Mouse (Mus musculus) olfactory bulb, adult 2 months (tissue): ENCODE results near the gene Atp10a. TPM values are rescaled to one million over a fixed set of nuclear protein-coding genes. Genes with fewer than 3 reads are reported as not detected.

Experiments used
- H3K27ac ChIP-seq: fragments of 200-500 bp; 2 replicates; pipeline ENCODE4 v1.5.1; 2012; ENCODE audit warnings: low read depth, low read length; ENCODE audit not compliant: insufficient read depth
- H3K4me1 ChIP-seq: fragments of 200-500 bp; 2 replicates; pipeline ENCODE4 v1.6.1; 2012; ENCODE audit warnings: low read length; ENCODE audit not compliant: control insufficient read depth, insufficient read depth
- H3K4me3 ChIP-seq: fragments of 200-500 bp; 2 replicates; pipeline ENCODE4 v1.5.1; 2012; ENCODE audit warnings: mild to moderate bottlenecking, low read depth, low read length, moderate library complexity; ENCODE audit not compliant: insufficient read depth
- CTCF ChIP-seq: fragments of 200-500 bp; IDR thresholded peaks from 2 replicates; pipeline ENCODE4 v1.5.1; 2012; ENCODE audit warnings: low read depth, mild to moderate bottlenecking, low read length, moderate library complexity; ENCODE audit not compliant: insufficient read depth
- POLR2A ChIP-seq: fragments of 200-500 bp; IDR thresholded peaks from 2 replicates; pipeline ENCODE4 v1.6.1; 2012; ENCODE audit warnings: mild to moderate bottlenecking, low read depth, low read length, moderate library complexity; ENCODE audit not compliant: insufficient read depth
- WGBS: fragments of 180-500 bp; shearing (Covaris S2); methylation state at CpG from one replicate; pipeline ENCODE4 v1.1.7; 2018; 5-methylcytosine and 5-hydroxymethylcytosine counted together
- polyA plus RNA-seq: library from polyadenylated mRNA; stranded (reverse); fragments of >200 nt; gene quantifications from 2 replicates; pipeline ENCODE4 v1.2.4, GENCODE M21; 2012; ENCODE audit warnings: low replicate concordance; ENCODE audit not compliant: missing spikeins, insufficient read depth, insufficient read length

Atp10a gene
- not detected in 2 replicates for polyA plus RNA-seq

GRCm38 (mm10) chr7:58655866-58656265 lies at the start of gene Atp10a:
TSS of gene Atp10a (plus strand) at chr7:58656166.
- WGBS: 95% methylated on average over 6 of the region's 6 CpGs
- H3K4me3 ChIP-seq: no peak within 1 kb of the TSS
- no peak within 1 kb of the TSS for H3K27ac ChIP-seq
- peaks cover 3% of the 10 kb centered on the region; the same call in 1 of the 2 replicates for H3K4me1 ChIP-seq
- TF ChIP-seq CTCF (no peak), POLR2A (no peak)

- H3K4me3 ChIP-seq: no peak overlapping the region
- TF ChIP-seq CTCF (no peak), POLR2A (no peak)
- WGBS: 89% methylated on average over 1 of the region's 1 CpGs
- no peaks in the 10 kb centered on the region for H3K4me1 ChIP-seq
- no peak overlapping the region for H3K27ac ChIP-seq
These were observed 37.9 kb upstream of the Atp10a start for GRCm38 (mm10) chr7:58618048-58618447.

- Histone ChIP-seq H3K4me3 (no peak overlapping the region), H3K4me1 (no peaks in the 10 kb centered on the region), H3K27ac (no peak overlapping the region)
- 56% methylated on average over 9 of the region's 9 CpGs for WGBS
- no peak for TF ChIP-seq CTCF
These were observed 29.4 kb upstream of the Atp10a start for GRCm38 (mm10) chr7:58626305-58627155.

- no peak for TF ChIP-seq POLR2A
- no peak for TF ChIP-seq CTCF
- H3K27ac ChIP-seq: no peak overlapping the region
- no peaks in the 10 kb centered on the region for H3K4me1 ChIP-seq
- 63% methylated on average over 1 of the region's 1 CpGs for WGBS
- no peak overlapping the region for H3K4me3 ChIP-seq
These were observed 28.6 kb upstream of the Atp10a start for GRCm38 (mm10) chr7:58627381-58627780.

GRCm38 (mm10) chr7:58629233-58629632 lies 26.7 kb upstream of the Atp10a start:
- 92% methylated on average over 2 of the region's 2 CpGs for WGBS
- TF ChIP-seq CTCF: no peak
- no peak for TF ChIP-seq POLR2A
- Histone ChIP-seq H3K27ac (no peak overlapping the region), H3K4me3 (no peak overlapping the region), H3K4me1 (no peaks in the 10 kb centered on the region)

GRCm38 (mm10) chr7:58633683-58634082 lies 22.3 kb upstream of the Atp10a start:
- Histone ChIP-seq H3K4me1 (no peaks in the 10 kb centered on the region), H3K4me3 (no peak overlapping the region), H3K27ac (no peak overlapping the region)
- 90% methylated on average over 1 of the region's 1 CpGs for WGBS
- TF ChIP-seq CTCF: no peak
- TF ChIP-seq POLR2A: no peak

- H3K4me3 ChIP-seq: no peak overlapping the region
- WGBS: 77% methylated on average over 2 of the region's 2 CpGs
- H3K4me1 ChIP-seq: no peaks in the 10 kb centered on the region
- TF ChIP-seq POLR2A: no peak
- TF ChIP-seq CTCF: no peak
- no peak overlapping the region for H3K27ac ChIP-seq
These were observed 16.3 kb upstream of the Atp10a start for GRCm38 (mm10) chr7:58639676-58640075.

- Histone ChIP-seq H3K4me3 (no peak overlapping the region), H3K27ac (no peak overlapping the region), H3K4me1 (no peaks in the 10 kb centered on the region)
- WGBS: 85% methylated on average over 4 of the region's 4 CpGs
- TF ChIP-seq POLR2A: no peak
- TF ChIP-seq CTCF: no peak
These were observed 15.5 kb upstream of the Atp10a start for GRCm38 (mm10) chr7:58640456-58640855.

- 93% methylated on average over 3 of the region's 3 CpGs for WGBS
- Histone ChIP-seq H3K4me1 (no peaks in the 10 kb centered on the region), H3K27ac (no peak overlapping the region), H3K4me3 (no peak overlapping the region)
- no peak for TF ChIP-seq POLR2A
- TF ChIP-seq CTCF: no peak
These were observed 14.1 kb upstream of the Atp10a start for GRCm38 (mm10) chr7:58641916-58642315.

- TF ChIP-seq CTCF: no peak
- TF ChIP-seq POLR2A: no peak
- no peak overlapping the region for H3K4me3 ChIP-seq
- no peak overlapping the region for H3K27ac ChIP-seq
- no peaks in the 10 kb centered on the region for H3K4me1 ChIP-seq
- WGBS: 63% methylated on average over 1 of the region's 1 CpGs
These were observed 8.6 kb upstream of the Atp10a start for GRCm38 (mm10) chr7:58647404-58647803.
